Mouse (Mus musculus) left cerebral cortex, postnatal 14 days (tissue): Measurements from ENCODE around the gene Prss1. TPM values are rescaled to one million over a fixed set of nuclear protein-coding genes. Genes with fewer than 3 reads are reported as not detected.
"Not testable (repeated sequence)": the region's sequence is repeated elsewhere in the genome, so short reads cannot be mapped to it uniquely, and the experiment has no call there.

Experiments
- DNase-seq, 2 experiments: peaks; one replicate each; pipeline ENCODE4 v3.0.0; 2021 to 2022; ENCODE audit warnings: low spot score in 2 of 2, mixed read lengths in 1 of 2
- intact Hi-C: fragments of 180-260 bp; cut with DNase I; formaldehyde crosslinking; loops from one replicate; pipeline ENCODE4 v1.15.1; 2025
- long read RNA-seq, 2 experiments: library from polyadenylated mRNA; stranded (forward); transcript quantifications; one replicate each; pipeline ENCODE4 v2.0.0; 2021
- total RNA-seq, 2 experiments: library from RNA; stranded (reverse); gene quantifications; 2 replicates each; pipeline ENCODE4 v1.2.3; 2021

Gene Prss1
- not detected for total RNA-seq
- long read RNA-seq, experiment 1: 0 reads
- long read RNA-seq, experiment 2: 0 reads

- intact Hi-C loops, DNase-seq: not testable (repeated sequence)
These were observed at the start of gene Prss1 for GRCm38 (mm10) chr6:41458632-41459031. Gene Prss1, plus strand, starts transcription at chr6:41458932.

DNA sequence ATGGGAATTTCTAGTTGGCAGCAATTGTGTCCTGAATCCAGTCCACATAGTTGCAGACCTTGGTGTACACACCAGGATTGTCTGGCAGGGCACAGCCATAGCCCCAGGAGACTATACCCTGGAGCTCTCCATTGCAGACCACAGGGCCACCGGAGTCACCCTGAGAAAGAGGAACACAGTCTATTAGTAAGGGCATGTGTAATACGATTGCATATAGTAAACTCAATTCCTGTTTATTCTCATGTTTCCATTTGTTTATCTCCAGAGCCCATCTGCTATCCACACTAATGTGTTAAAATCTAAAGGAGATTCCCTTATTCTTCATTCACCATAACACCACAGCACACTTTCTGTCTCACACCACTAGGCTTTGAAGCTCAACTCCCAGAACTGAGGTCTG, 16.5 kb upstream of the Prss1 start:
- intact Hi-C loops, DNase-seq: not testable (repeated sequence)

GRCm38 (mm10) chr6:41446045-41446444, 12.7 kb upstream of the Prss1 start, which contains the start of gene Gm10334:
Gene Gm10334, minus strand, starts transcription at chr6:41446145.
- DNase-seq, intact Hi-C loops: not testable (repeated sequence)

GRCm38 (mm10) chr6:41499374-41499773, 40.6 kb downstream of the Prss1 start:
- no peak for DNase-seq
- intact Hi-C loops: no loop called here

- no peak for DNase-seq
- intact Hi-C loops: no loop called here
These were observed 46.2 kb downstream of the Prss1 start for GRCm38 (mm10) chr6:41504915-41505314.

- no peak for DNase-seq
- intact Hi-C loops: no loop called here
These were observed 46.6 kb downstream of the Prss1 start for GRCm38 (mm10) chr6:41505323-41505722.

Other genes starting within 250 kb of the Prss1 start
- not detected for gene Try4, start 156.7 kb upstream of the Prss1 start, total RNA-seq
- gene Try5, start 142.1 kb upstream of the Prss1 start, total RNA-seq: not detected
- gene Try10, start 104.8 kb upstream of the Prss1 start, total RNA-seq: not detected
- not detected for gene Prss3, start 81.3 kb upstream of the Prss1 start, total RNA-seq
- gene Gm5771, start 66.6 kb upstream of the Prss1 start, total RNA-seq: not detected
- under 1 TPM in 1 of 2 experiments, not detected in 1; 0.70 TPM for gene Gm10334, start 12.8 kb upstream of the Prss1 start, total RNA-seq
- gene Prss2, start 62.9 kb downstream of the Prss1 start, total RNA-seq: not detected
- gene Ephb6, start 146.6 kb downstream of the Prss1 start, total RNA-seq: 100 to 1,000 TPM; 142 to 146 TPM
- gene Trpv6, start 177.5 kb downstream of the Prss1 start, total RNA-seq: 1 to 10 TPM; 1.8 to 3.0 TPM
- gene Trpv5, start 221.8 kb downstream of the Prss1 start, total RNA-seq: not detected
- not detected for gene Llcfc1, start 225.5 kb downstream of the Prss1 start, total RNA-seq
- gene Kel, start 245.4 kb downstream of the Prss1 start, total RNA-seq: not detected